Mouse (Mus musculus) embryo, embryonic 10 days (tissue): Measurements from ENCODE around the gene Crabp2.

Source experiments
- DNase-seq: peaks from one replicate; pipeline ENCODE4 v3.0.0-alpha.2; 2015; ENCODE audit warnings: low spot score

Crabp2 gene

DNA sequence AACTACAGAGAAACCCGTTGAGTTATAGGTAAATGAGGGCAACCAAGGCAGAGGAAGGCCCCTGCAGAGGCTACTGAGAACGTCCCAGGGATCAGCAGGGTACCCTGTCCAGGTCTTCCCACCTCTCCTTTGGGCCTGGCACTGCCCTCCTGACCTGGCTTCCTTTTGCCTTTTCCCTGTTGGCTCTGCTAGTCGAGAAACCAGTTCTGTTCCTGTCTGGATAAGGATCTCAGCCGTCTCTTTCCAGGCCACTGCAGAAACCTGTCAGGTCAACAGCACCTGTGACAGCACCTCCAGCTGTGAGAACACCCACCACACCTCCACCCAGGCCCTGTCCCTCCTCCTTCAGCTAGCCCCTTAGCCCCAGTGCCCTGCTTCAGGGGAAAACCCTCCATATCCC lies 10.0 kb downstream of the Crabp2 start:
- DNase-seq, result peak; percentile 20

DNA sequence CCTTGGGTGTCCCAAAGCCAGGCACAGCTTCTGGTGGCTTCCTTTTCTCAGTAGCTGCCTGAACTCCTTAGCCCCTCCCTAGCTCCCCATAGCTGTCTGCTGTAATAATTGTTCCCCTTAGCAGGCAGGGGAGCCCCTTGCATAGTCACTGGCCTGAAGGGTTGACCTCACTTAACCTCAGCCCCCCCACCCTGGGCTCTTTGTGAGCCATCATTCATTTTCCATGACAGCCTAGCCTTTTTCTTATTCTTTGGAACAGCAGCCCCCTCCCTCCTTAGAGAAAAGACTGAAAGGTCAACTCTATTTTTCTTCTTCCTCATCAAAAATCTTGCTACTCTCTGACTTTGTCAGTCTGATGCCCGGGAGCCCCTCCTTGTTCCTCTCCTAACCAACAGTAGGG lies 10.5 kb downstream of the Crabp2 start:
- peak; percentile 66 for DNase-seq

GRCm38 (mm10) chr3:87959371-87959770 lies 10.9 kb downstream of the Crabp2 start:
- DNase-seq, result no peak

- DNase-seq, result peak; percentile 19
Observed at GRCm38 (mm10) chr3:87960191-87960585, 11.7 kb downstream of the Crabp2 start.

DNA sequence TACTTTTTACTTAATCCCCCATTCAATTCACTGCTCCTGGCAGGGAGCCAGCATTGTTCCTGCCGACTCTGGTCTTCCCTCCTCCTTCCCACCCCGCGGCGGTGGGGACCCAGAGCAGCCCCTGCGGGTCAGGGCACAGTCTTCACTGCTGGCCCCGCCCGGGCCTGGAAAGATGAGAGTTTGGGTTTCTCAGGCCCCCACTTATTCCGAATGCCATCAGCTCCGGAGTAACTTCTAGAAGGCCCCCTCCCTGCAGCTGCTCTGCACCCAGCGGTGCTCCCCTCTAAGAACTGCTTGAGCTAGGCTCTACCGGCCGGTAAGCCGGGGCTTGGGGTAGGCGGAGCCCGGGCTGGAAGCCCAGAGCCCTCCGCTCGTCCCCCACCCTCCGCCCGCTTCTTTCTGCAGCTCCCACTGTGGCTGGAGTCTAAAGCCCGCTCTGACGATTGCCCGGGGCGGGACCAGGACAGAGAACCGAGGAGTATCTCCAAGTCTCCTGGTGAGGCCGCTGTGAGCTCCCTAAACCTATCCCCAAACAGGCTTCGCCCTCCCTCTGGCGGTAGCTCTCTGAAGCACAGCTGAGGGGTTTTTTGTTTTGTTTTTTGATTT lies 12.2 kb downstream of the Crabp2 start:
- DNase-seq, result peak; percentile 97

- DNase-seq, result peak; percentile 74
Observed at GRCm38 (mm10) chr3:87970184-87970938, 21.9 kb downstream of the Crabp2 start.

DNA sequence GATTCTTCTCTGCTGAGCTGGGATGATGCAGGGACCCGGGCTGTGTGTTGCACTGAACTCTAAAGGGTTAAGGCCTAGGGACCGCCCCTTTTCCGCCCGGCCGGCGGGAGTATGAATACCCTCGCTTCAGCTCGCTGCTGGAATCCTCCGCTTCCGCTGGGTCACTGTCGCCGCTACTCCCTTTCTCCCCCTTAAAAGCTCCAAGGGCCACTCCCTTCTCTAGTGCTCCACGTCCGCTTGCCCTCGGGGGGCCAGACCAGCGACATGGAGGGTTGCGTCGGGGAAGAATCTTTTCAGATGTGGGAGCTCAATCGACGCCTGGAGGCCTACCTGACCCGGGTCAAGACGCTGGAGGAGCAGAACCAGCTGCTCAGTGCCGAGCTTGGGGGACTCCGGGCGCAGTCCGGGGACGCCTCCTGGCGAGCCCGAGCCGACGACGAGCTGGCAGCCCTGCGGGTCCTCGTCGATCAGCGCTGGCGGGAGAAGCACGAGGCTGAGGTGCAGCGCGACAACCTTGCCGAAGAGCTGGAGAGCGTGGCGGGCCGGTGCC lies 22.5 kb downstream of the Crabp2 start, which contains the start of gene Nes:
Gene Nes (plus strand): TSS at position 140 of the 550 bp plus-strand sequence.
- DNase-seq, result peak; percentile 94

DNA sequence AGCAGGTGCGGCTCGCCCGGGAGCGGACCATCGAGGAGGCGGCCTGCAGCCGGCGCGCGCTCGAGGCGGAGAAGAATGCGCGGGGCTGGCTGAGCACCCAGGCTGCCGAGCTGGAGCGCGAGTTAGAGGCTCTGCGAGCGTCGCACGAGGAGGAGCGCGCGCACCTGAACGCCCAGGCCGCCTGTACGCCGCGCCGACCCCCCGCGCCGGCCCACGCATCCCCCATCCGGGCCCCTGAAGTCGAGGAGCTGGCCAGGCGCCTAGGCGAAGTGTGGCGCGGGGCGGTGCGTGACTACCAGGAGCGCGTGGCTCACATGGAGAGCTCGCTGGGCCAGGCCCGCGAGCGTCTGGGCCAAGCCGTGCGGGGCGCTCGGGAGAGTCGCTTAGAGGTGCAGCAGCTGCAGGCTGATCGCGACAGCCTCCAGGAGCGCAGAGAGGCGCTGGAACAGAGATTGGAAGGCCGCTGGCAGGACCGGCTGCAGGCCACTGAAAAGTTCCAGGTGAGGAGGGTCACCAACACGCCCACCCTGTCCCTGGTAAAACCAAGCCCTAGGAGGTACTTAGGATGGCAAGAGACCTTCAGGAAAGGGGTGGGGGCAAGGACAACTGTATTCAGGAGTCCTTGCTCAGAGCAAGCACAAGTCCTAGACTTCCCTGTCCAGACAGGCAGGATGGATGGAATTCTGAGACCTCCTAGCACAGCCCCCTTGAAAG lies 23.2 kb downstream of the Crabp2 start:
- DNase-seq, result peak; percentile 54

GRCm38 (mm10) chr3:87972203-87972664 lies 23.8 kb downstream of the Crabp2 start:
- peak; percentile 64 for DNase-seq

DNA sequence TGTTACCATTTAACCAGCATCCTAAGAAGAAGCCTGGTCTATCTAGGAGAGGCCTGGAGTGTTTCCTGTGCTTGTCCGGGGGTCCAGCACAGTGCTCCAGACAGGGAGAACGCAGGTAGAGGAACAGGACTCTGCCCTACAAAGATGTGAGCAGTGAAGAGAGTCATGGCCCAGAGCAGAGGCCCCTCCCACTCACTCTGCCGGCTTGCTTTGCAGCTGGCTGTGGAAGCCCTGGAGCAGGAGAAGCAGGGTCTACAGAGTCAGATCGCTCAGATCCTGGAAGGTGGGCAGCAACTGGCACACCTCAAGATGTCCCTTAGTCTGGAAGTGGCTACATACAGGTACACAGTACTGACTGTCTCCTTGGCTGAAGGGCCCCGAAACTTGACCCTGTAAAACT lies 24.3 kb downstream of the Crabp2 start:
- DNase-seq, result peak; percentile 59

GRCm38 (mm10) chr3:87973593-87974380 lies 25.3 kb downstream of the Crabp2 start:
- no peak for DNase-seq

DNA sequence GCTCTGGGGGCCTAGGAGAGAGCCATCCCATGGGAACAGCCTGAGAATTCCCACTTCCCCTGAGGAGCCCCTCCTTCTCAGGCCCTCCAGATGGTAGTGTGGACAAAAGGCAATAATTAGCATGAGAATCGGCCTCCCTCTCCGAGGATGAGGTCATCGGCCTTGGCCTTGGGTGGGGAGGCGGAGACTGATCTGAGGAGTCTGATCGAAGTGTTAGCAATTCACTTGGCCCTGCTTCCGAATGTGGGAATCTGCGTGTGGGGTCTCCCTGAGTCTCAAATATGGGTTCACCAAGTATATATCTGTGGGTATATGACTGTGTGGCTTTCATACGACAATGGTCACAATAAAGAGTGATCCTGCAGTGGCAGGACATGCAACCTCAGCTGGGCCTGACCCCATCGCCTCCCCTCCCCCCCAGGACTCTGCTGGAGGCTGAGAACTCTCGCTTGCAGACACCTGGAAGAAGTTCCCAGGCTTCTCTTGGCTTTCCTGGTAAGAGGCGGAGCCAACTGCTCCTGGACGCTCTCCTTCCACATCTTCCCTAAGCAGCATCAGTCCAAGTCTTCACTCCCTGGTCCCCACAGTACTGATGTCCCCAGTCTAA lies 26.0 kb downstream of the Crabp2 start:
- DNase-seq, result peak; percentile 92

DNA sequence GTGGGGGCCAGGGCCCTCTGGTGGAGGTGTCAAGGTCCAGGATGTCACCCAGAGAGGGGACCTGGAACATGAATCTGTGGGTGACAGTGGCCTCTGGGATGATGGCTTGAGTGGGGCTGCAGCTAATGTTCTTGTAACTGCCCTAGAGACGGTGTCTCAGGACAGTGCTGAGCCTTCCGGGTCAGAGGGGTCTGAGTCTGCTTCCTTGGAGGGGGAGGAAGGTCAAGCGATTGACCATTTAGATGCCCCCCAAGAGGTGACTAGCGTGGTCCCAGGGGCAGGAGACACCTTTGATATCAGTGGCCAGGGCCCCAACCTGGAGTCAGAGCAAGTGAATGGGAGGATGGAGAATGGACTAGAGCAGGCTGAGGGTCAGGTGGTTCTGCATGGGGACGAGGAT lies 31.0 kb downstream of the Crabp2 start:
- DNase-seq, result no peak

GRCm38 (mm10) chr3:87980085-87980484 lies 31.6 kb downstream of the Crabp2 start:
- no peak for DNase-seq

GRCm38 (mm10) chr3:87980728-87981127 lies 32.3 kb downstream of the Crabp2 start:
- DNase-seq, result no peak

GRCm38 (mm10) chr3:87981214-87981760 lies 32.8 kb downstream of the Crabp2 start:
- DNase-seq, result no peak

DNA sequence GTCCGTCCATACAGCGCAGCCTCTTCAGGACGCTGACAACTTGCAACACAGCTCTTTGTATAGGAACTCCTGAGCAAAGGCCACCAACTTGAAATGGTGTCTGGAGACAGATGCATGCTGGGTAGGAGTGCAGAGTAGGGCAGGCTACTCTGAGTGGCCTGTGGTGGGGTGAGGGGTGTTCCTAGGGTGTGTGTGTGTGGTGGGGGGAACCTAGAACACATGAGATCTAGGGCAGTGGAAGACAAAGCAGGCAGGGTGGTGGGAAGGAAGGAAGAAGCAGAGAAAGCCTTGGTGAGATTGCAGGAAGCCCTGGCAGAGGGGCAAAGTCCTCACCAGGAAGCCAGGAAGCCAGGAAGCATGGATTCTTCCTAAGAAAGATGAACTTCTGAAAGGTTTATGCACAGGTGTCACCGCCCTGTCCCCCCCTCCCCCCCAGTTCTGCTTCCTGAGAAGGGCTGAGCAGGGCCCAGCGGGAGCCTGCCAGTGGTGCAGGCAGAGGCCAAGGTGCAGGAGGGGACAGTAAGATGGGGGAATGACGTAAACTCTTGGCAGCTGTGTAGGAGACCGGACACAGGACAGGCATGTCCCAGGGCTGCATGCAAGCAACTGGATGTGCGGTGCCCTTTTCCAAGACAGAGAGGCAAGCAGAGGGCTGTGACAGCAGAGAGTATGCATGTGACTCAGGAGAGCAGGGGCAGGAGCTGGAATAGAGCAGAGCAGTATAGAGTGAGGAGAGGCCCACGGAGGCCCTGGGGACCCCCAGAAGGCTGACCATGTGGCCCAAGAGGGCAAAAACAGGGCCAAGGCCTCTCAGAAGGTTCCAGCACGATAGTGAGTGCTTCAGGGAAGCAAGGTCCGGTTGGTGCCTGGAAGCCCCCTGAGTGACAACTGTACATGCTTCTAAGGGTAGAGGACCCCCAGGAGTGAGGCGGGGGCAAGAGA lies 33.7 kb downstream of the Crabp2 start:
- DNase-seq, result peak; percentile 37

DNA sequence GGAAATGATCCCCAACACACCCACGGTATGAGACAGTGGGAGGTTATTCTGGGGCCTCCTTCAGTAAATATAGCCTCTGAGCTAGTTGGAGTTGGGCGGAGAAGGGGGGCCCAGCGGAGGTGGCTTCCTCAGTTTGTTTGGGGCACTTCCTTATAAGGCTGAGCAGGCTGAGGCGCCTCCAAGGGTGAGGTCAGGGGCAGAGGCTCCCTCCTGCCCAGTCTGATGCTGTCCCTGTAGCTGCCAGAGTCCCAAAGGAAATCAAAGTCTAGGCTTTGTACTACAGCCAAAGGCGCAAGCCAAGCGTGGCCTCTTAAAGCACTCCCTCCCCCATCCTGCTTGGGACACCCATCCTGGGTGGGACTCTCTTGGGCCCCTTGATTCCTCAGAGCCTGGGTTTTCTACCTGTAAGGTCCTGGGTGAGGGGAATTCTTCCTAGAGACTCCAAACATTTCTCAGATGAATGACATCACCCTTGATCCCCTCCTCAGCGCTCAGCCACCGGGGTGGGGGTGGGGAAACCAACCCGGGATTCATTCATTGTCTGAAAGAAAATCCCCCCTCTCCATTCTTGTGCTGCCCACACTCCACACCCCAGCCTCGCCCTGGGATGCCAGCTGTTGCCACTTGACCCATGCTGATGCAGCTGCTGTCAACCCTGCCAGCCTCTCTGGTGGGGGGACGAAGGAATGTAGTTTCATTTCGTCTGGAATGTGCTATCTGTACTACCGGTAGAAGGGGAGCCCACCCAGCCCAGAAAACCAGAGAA lies 34.6 kb downstream of the Crabp2 start:
- peak; percentile 76 for DNase-seq

DNA sequence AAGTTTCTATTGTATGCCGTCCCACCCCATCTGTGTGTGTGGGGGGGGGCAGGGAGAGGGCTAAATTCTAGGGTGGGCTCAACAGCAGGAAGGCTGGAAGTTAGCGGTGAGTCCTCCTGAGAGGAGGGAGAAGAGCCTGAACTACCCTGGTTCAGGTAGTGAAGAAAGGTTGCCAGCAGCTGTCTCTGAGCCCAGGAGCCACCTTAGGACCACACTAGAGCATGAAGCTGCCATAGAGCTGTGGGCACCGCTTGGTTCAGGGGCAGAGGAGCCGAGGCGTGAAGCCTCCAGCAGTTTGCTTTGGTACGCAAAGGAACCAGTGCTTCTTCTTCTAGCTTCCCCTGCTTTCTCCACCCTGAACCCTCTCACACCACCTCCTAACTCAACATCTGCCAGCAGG lies 35.2 kb downstream of the Crabp2 start:
- no peak for DNase-seq
